Mouse (Mus musculus): ENCODE measurements around the gene R3hcc1l. TPM values are rescaled to one million over a fixed set of nuclear protein-coding genes. Genes with fewer than 3 reads are reported as not detected.

The R3hcc1l gene
- total RNA-seq (2021): 23.9 and 26.2 TPM in 2 replicates
- long read RNA-seq, experiment 1, full-length matches to known transcripts: 14 of 18 reads
- long read RNA-seq, experiment 1, partial matches to known transcripts: 1 of 18 reads
- long read RNA-seq, experiment 1, other reads (novel, unspliced or antisense): 3 of 18 reads
- long read RNA-seq, experiment 2, full-length matches to known transcripts: 14 of 23 reads
- long read RNA-seq, experiment 2, partial matches to known transcripts: 3 of 23 reads
- long read RNA-seq, experiment 2, other reads (novel, unspliced or antisense): 6 of 23 reads

GRCm38 (mm10) chr19:42518620-42519310 is at the start of gene R3hcc1l:
Gene R3hcc1l (plus strand): TSS chr19:42518759.
- peak; percentile 98 for DNase-seq

- no peak for DNase-seq
Measured at GRCm38 (mm10) chr19:42471571-42471970, 47.0 kb upstream of the R3hcc1l start.

- DNase-seq: peak; percentile 23
Measured at GRCm38 (mm10) chr19:42472831-42473230, 45.7 kb upstream of the R3hcc1l start.

GRCm38 (mm10) chr19:42477769-42478168 is 40.8 kb upstream of the R3hcc1l start:
- no peak for DNase-seq

- no peak for DNase-seq
Measured at GRCm38 (mm10) chr19:42478303-42478702, 40.3 kb upstream of the R3hcc1l start.

DNA sequence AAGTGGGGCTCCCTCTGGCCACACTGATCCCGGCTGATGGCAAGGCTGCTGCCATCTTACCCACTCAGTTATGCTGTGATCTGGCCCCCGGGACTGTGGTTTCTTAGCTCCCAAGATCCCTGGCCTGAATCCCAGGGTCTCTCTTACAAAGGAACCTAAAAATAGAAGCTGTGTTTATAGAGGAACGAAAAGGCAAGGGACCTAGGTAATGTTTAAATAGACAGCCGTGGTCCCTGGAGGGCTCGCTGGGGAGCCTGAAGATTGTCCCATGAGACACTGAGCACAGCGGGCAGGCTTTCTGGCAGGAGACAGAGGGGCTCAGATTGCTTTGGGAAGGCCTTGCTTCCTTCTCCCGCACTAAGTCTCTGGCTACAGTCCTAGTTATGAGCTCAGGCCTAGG is 33.1 kb upstream of the R3hcc1l start:
- no peak for DNase-seq

- no peak for DNase-seq
Measured at GRCm38 (mm10) chr19:42487261-42487660, 31.3 kb upstream of the R3hcc1l start.

GRCm38 (mm10) chr19:42493257-42493917 is 25.2 kb upstream of the R3hcc1l start:
- no peak for DNase-seq

DNA sequence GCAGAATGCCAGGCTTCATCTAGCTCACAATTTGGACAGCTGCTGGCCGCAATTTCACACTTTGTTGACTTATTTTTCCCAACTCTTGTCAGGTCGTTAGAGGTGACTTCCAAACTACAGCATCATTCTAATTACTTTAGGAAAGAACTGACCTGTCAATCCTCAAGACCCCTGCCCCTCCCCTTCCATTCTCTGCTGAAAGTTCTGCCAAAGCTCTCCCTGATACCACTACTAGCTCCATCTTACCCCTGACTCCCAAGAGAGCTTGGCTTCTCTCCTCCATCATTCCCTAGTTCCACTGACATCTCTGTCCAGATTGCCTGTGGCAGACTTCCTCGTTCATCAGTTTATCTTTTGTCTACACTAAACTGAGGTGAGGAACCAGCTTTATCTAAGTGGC is 14.4 kb upstream of the R3hcc1l start:
- DNase-seq: no peak

DNA sequence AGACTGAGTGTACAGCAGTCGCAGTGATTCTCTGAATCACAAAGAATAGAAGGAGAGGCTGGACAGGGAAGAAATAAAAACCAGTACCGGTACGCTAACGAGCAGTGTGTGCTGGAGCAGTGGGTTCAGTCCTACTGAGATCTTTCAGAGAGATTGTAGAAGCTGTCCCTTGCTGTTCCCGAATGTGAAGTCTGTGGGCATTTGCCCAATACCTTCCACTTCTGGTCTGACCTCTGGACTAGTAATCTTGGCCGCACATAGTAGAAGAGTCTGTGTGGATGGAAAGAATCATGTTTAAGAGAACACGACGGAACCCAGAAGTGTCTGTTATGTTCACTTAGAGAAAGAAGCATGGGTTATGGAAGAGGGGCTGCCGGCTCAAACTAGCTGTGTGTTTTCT is 8.9 kb upstream of the R3hcc1l start:
- DNase-seq: no peak

- peak; percentile 56 for DNase-seq
Measured at GRCm38 (mm10) chr19:42510276-42511171, 8.0 kb upstream of the R3hcc1l start.

DNA sequence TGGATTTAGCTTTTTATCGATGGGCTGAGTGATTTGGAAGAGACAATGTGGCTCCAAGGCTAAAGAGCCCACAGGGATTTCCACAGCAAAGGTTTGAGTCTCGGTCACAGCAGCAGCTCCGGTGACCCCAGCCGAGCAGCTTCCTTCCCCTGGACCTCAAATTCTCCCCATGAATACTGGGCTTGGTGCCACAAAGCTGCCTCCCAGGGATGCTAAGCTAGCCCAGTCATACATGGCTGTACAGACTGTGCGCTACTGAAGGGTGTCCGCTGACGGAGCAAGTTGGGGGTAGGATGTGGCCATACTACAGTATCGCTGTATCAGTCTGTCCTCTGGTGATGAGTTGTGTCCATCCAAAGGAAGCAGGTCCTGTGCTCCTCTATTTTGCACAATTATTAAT is 2.9 kb upstream of the R3hcc1l start:
- DNase-seq: no peak

GRCm38 (mm10) chr19:42516121-42516520 is 2.4 kb upstream of the R3hcc1l start:
- DNase-seq: no peak

DNA sequence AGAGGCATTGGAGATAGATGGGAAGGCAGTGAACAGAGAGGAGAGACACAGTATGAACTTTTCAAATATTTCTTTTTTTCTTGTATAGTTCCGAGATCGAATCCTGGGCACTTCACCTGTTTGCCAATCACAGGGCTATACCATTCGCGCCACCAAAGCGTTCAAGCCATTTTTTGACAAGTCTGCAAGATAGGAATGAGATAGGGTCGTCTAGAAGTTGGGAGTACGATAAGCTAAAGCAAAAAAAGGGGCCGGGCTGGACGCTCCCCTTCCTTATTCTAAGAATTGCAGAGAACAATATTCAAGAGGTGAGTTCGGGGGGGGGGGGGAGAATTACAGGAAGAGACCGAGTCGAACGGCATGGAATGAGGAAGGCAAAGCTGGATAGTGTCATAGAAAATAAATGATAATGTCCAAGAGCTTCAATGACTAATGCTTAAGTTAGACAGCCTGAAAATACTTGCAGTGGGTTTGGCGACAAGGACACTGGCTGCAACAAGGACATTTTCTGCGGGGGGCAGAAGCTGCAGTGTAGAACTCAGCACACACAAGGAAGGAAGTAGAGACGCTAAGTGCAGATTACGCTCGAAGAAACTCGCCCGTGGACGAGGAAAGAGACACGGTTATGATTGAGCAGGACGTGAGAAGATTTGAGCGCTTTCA is 471 bp upstream of the R3hcc1l start:
- no peak for DNase-seq

GRCm38 (mm10) chr19:42519760-42520159 is 1.2 kb downstream of the R3hcc1l start:
- no peak for DNase-seq

DNA sequence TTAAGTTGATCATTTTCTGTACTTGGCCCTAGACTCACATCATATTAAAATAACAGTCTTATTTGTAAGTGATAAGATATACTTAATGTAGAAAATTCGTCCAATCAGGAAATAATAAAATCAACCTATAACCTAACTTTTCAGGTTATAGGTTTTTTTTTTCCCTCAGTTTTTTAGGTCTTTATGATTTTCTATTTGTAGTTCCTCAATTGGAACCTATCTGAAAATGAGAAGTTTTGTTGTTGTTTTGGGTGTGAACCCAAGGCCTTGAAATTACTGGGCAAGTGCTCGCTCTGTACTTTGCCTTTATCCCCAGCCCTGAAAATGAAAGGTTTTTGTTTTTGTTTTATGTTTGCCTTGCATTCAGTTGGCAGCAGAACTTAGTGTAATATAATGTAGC is 6.1 kb downstream of the R3hcc1l start:
- no peak for DNase-seq

DNA sequence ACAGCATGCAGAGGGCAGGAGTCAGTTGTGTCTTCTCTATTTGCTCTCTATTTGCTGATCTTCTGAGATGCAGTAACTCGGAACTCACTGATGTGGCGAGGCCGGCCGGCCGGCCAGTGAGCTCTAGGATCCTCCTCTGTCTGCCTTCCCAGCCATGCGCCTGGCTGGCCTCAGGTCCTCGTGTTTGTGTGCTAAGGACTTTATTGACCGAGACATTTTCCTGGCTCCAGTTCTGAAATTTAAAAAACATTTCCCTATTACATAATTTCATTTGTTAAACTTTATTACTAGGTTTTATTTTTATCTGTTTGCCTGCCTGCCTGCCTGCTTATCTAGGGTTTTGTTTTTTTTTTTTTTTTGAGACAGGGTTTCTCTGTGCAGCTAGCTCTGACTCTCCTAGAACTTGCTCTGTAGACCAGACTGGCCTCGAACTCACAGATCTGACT is 11.5 kb downstream of the R3hcc1l start:
- peak; percentile 15 for DNase-seq

DNA sequence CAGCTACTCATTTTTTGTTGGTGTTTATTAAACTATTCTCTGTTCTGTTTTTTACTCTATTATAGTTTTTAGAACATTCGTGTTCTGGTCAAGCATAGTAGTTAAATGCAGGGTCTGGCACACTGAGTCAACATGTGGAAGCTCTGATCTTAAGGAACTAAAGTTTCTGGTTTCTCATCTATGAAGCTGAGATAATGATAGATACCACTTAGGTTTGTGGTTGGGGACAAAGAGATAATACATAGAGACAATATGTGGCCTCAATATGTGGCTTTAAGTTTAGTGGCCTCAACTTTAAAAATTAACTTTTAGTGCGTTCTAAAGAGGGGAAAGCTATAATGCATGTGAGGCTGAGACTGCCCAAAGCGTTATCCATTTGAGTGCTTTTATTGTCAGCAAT is 15.9 kb downstream of the R3hcc1l start:
- DNase-seq: no peak

DNA sequence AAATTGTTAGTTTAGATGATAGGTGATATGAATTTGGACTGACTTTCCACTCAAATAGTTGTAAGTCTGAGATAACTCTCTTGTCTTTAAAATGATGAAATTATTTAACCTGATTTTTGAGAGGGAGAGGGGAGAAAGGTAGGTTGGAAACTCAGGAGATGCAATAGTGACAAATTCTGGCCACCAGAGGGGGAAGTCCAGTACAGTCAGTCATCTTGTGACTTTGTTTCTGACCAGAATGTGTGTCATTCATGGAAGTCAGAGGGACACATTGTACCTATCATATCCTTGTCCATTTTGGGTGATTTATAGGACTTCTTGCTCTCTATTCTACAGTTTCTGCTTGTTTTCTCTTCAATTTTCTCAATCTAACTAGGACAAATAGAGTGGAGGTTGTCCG is 19.0 kb downstream of the R3hcc1l start:
- DNase-seq: no peak

DNA sequence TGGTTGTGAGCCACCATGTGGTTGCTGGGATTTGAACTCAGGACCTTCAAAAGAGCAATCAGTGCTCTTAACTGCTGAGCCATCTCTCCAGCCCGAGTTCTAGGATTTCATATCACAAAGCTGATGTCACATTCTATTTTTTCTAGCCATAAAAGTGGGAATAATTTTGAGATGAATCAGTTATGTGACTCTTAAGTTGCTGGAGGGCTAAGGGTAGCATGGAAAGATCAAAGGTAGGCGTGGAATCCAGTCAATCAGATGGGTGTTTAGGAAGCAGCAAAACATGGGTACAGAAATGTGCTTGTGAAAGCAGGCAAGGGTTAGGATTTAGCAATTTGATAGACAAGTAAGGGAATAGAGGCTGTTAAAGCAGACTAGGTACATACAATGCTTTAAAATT is 20.4 kb downstream of the R3hcc1l start:
- DNase-seq: no peak

DNA sequence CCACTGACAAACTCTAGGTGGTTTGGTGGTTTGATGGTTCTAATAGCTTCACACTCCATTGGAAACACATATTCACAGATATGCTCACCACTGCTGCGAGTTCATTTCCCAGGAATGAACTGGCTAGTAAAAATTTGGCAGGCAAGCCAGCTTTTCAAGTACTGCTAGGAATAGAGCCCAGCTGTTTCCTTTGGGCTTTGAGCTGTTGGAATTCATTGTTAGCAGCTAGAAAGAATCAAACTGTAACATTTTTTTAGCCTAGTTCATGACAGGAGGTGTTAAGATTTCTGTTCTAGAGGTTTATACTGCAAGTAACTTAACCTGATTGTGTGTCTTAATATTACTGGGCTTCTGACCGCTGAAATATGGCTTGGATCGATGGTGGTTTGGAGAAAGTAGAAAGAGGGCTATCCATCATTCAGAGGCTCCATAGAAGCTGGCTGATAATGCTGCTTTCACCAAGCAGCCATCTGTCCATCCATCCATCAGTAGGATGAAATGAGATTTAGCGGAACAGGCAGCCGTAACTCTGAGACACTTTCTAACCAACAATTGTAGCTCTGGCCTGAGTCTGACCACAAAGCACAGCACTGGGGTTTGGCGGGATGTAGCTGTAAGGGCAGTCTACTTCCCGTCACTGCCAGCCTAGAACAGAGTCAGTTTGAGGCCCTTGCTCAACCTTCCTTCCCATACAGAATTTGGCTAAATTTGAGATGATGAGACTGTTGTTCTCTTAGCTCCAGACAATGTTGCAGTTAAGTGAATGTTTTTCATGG is 21.0 kb downstream of the R3hcc1l start:
- DNase-seq: peak; percentile 19
